Mouse (Mus musculus): ENCODE data around the gene Dap. TPM values are rescaled to one million over a fixed set of nuclear protein-coding genes. Genes with fewer than 3 reads are reported as not detected.

Gene Dap
- polyA plus RNA-seq, 1 experiment = 132 TPM

DNA sequence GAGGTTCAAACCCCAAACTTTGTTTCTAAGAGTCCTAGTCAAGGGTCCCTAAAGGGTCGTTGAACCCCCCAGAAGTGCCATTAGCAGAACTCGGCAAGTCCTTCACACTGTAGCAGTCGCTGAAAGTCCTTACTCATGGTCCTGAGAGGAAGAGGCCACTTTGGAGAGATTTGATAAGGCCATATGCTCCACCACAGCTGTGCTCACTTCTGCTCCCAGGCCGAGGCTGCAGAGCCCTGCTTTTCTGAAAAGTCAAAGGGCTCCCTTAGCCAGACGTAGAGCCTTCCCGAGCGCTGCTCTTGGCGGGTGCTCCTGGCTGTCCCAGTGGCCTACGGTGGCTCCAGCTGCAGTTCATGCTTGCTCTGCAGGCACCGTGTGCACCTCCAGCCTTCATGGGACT lies 49.4 kb downstream of the Dap start:
- H3K4me1 ChIP-seq (ENCODE audit: control insufficient read depth, insufficient read depth, low read length) = no peaks in the 10 kb centered on the region
- no peak overlapping the region for H3K27ac ChIP-seq (ENCODE audit: insufficient read depth, low read depth, low read length)
- no peak for TF ChIP-seq CTCF (IDR thresholded peaks at IDR 0.05; ENCODE audit: low read depth, low read length)
- TF ChIP-seq POLR2A (IDR thresholded peaks at IDR 0.05; ENCODE audit: borderline replicate concordance, low read depth, low read length) = no peak
- H3K4me3 ChIP-seq (ENCODE audit: insufficient read depth, low read length) = no peak overlapping the region

DNA sequence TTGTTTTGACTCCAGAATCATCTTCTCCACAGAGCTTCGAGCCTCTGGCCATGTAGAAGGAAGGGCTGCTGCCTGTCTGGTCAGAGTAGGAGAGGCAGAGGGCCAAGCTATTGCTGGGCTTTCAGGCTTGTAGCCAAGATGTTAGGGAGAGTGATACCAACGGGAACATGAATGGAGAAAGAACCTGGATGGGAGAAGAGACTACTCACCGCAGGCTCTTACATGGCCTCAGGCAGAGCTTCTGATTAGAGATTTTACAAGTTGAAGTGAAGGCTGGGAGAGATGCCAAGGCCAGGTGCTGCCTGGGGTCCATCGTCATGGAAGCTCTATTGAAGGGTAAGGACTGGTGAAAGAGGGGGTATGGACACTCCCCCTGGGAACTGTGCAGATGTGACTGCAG lies 54.0 kb downstream of the Dap start:
- H3K27ac ChIP-seq (ENCODE audit: insufficient read depth, low read depth, low read length) = no peak overlapping the region
- TF ChIP-seq CTCF (IDR thresholded peaks at IDR 0.05; ENCODE audit: low read depth, low read length) = no peak
- TF ChIP-seq POLR2A (IDR thresholded peaks at IDR 0.05; ENCODE audit: borderline replicate concordance, low read depth, low read length) = no peak
- H3K4me3 ChIP-seq (ENCODE audit: insufficient read depth, low read length) = no peak overlapping the region
- H3K4me1 ChIP-seq (ENCODE audit: control insufficient read depth, insufficient read depth, low read length) = no peaks in the 10 kb centered on the region

DNA sequence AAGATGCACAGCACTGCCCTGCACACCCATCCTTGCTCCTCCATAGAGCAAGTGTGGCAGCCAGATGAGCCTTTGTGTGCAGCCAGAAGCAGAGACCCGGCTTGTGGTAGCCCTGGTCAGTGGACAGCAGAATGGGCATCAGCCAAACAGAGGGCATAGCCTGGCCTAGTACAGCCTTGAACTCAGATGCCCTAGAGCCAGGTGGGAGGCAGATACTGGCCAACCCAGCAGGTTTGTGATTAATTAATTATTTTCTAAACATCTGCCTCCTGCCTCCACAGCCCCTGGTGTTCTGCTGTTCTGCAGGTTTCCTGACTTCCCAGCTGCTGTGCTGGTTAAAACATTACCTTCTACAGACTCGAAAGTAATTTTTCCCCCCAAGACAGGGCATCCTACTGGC lies 55.0 kb downstream of the Dap start:
- Histone ChIP-seq H3K27ac (ENCODE audit: insufficient read depth, low read depth, low read length) (no peak overlapping the region), H3K4me1 (ENCODE audit: control insufficient read depth, insufficient read depth, low read length) (no peaks in the 10 kb centered on the region), H3K4me3 (ENCODE audit: insufficient read depth, low read length) (no peak overlapping the region)
- TF ChIP-seq POLR2A (IDR thresholded peaks at IDR 0.05; ENCODE audit: borderline replicate concordance, low read depth, low read length) (no peak), CTCF (IDR thresholded peaks at IDR 0.05; ENCODE audit: low read depth, low read length) (no peak)

DNA sequence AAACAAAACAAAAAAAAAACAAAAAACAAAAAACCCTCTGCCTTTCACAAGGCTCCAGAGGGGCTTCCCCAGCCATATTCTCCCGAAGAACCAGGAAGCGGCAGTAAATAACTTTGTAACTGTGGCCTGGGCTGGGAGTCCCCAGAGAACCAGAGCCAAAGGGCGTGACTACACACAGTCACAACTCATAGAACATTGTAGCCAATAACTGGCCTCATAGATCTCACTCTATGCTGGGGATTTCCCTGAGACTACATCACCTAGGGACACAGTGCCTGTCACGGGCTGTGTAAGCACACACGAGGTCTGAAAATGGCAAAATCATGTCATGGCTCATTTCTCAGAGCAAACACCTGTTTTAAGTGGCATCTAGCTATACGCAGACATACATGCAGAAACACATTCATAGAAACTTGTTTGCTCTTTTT lies 55.5 kb downstream of the Dap start:
- H3K4me3 ChIP-seq (ENCODE audit: insufficient read depth, low read length) = no peak overlapping the region
- H3K27ac ChIP-seq (ENCODE audit: insufficient read depth, low read depth, low read length) = no peak overlapping the region
- H3K4me1 ChIP-seq (ENCODE audit: control insufficient read depth, insufficient read depth, low read length) = no peaks in the 10 kb centered on the region
- TF ChIP-seq CTCF (IDR thresholded peaks at IDR 0.05; ENCODE audit: low read depth, low read length) = no peak
- TF ChIP-seq POLR2A (IDR thresholded peaks at IDR 0.05; ENCODE audit: borderline replicate concordance, low read depth, low read length) = no peak

DNA sequence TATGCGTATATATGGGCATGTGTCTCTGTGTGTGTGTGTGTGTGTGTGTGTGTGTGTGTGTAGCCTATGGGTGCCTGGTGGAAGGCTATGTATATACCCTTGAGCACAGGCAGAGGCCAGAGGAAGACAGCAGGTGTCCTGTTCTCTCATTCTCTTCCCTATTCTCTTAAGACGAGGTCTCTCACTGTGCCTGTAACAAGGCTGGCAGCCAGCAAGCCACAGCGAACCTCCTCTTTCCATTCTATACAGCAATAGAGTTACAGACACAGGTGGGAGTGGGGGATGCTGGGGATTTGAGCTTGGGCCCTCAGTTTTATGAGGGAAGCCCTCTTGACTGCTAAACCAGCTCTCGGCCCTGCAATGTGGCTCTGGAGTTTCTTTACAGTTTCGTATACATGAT lies 55.9 kb downstream of the Dap start:
- TF ChIP-seq POLR2A (IDR thresholded peaks at IDR 0.05; ENCODE audit: borderline replicate concordance, low read depth, low read length) = no peak
- no peak for TF ChIP-seq CTCF (IDR thresholded peaks at IDR 0.05; ENCODE audit: low read depth, low read length)
- no peaks in the 10 kb centered on the region for H3K4me1 ChIP-seq (ENCODE audit: control insufficient read depth, insufficient read depth, low read length)
- H3K27ac ChIP-seq (ENCODE audit: insufficient read depth, low read depth, low read length) = no peak overlapping the region
- no peak overlapping the region for H3K4me3 ChIP-seq (ENCODE audit: insufficient read depth, low read length)

DNA sequence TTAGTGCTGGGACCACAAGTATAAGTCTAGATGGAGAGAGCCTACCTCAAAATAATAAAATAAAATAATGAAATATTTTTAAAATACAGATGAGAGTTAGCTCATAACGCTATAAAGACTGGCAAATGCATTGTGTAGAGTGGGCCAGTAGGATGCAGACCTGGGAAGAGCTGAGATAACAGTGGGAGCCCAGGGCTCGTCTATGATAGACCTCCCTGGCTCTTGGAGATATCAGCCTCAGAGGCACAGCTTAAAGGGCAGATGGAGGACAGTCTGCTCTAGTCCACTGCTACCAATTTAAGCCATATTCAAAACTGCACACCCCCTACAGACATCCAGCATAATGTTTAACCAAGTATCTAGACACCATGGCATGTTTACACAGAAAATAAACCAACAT lies 56.6 kb downstream of the Dap start:
- Histone ChIP-seq H3K4me3 (ENCODE audit: insufficient read depth, low read length) (no peak overlapping the region), H3K27ac (ENCODE audit: insufficient read depth, low read depth, low read length) (no peak overlapping the region), H3K4me1 (ENCODE audit: control insufficient read depth, insufficient read depth, low read length) (no peaks in the 10 kb centered on the region)
- TF ChIP-seq POLR2A (IDR thresholded peaks at IDR 0.05; ENCODE audit: borderline replicate concordance, low read depth, low read length) = no peak
- no peak for TF ChIP-seq CTCF (IDR thresholded peaks at IDR 0.05; ENCODE audit: low read depth, low read length)

DNA sequence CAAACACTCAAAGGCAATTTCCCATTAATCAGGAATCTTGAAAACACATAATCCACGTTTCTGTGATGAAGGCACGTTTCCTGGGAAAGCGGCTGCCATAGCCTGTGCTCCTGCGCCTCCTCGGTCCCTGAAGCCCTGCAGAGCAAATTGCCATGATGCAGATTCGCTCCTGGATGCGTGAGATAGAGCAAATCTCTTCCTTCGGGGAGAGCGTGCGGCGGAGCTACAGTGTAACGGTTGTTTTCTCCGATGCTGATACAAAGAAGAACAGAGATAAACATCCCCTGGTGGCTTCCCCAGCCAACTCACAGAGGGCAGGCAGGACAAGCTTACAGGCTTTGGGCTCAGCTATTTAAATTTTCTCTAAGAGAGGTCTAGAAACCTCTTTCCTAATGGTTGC lies 57.7 kb downstream of the Dap start:
- H3K27ac ChIP-seq (ENCODE audit: insufficient read depth, low read depth, low read length) = no peak overlapping the region
- no peaks in the 10 kb centered on the region for H3K4me1 ChIP-seq (ENCODE audit: control insufficient read depth, insufficient read depth, low read length)
- H3K4me3 ChIP-seq (ENCODE audit: insufficient read depth, low read length) = no peak overlapping the region
- TF ChIP-seq CTCF (IDR thresholded peaks at IDR 0.05; ENCODE audit: low read depth, low read length) = no peak
- no peak for TF ChIP-seq POLR2A (IDR thresholded peaks at IDR 0.05; ENCODE audit: borderline replicate concordance, low read depth, low read length)

DNA sequence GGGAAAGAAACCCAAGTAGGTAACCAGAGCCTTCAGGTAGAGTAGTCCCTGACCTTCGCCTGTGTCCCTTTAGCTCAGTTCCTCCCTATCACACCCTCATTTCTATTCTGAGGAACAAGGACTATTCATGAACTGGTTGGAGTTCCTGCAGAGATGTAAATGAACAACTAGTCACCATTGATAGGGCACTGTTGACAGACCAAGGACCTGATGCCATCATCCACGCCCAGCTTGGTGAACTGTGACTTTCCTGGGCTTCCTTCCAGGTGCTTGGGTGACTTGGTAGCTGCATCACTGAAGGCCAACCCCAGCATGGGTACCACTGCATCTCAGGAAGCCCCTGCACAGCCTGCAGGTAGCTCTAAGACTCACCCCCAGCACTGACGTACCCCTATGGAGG lies 58.2 kb downstream of the Dap start:
- H3K4me1 ChIP-seq (ENCODE audit: control insufficient read depth, insufficient read depth, low read length) = no peaks in the 10 kb centered on the region
- no peak overlapping the region for H3K4me3 ChIP-seq (ENCODE audit: insufficient read depth, low read length)
- H3K27ac ChIP-seq (ENCODE audit: insufficient read depth, low read depth, low read length) = no peak overlapping the region
- TF ChIP-seq POLR2A (IDR thresholded peaks at IDR 0.05; ENCODE audit: borderline replicate concordance, low read depth, low read length) = no peak
- no peak for TF ChIP-seq CTCF (IDR thresholded peaks at IDR 0.05; ENCODE audit: low read depth, low read length)

DNA sequence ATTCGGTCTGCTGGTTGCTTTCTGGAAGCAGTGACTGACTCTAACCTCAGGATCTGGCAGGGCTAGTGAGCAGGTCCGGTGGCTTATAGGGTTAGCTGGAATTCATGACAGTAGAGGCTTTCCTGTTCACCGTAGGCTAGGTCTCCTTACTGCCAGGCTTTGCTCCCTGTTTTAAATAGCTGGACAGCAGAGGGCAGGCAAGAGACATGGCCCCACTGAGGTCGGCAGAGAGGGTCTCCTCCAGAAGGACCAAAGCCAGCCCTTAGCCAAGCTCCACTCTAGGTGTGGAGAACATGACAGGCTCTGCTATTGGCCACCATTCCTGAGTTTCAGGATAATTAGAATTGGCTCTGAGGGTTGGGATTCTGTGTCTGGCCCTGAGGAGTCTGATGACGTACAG lies 60.0 kb downstream of the Dap start:
- TF ChIP-seq POLR2A (IDR thresholded peaks at IDR 0.05; ENCODE audit: borderline replicate concordance, low read depth, low read length) (no peak), CTCF (IDR thresholded peaks at IDR 0.05; ENCODE audit: low read depth, low read length) (no peak)

DNA sequence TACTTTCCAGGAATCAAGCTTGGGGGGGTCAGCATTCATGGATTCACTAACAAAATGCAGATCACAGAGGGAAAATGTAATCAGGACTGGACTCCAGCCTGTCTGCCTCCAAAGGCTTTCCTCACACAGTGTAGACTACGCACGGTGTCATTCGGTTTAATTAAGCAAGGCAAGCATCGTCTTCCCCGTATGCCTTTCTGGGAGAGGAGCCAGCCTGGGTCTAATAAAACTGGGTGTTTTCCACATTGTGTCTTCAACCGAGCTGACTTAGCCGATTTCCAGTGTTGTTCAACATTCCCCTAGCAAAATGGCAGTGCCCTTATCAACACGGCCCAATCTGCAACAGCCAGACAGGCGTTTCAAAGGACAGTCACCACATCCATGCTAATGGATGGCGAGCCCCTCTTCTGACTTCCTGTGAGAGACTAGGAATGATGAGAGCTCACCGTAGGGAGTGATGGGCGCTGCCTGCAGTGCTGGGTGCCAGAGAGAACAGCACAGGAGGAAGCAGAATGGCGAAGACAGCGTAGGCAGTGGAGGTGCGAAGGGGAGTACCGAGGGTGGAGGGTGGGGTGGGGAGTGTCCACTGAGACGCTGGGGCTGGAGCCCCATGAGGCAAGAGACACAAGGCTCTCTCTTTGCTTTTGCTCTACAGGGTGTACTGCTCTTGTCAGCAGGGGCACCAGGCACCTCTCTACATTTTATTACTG lies 61.0 kb downstream of the Dap start:
- H3K4me1 ChIP-seq (ENCODE audit: control insufficient read depth, insufficient read depth, low read length) = no peaks in the 10 kb centered on the region
- H3K27ac ChIP-seq (ENCODE audit: insufficient read depth, low read depth, low read length) = no peak overlapping the region
- H3K4me3 ChIP-seq (ENCODE audit: insufficient read depth, low read length) = no peak overlapping the region
- TF ChIP-seq POLR2A (IDR thresholded peaks at IDR 0.05; ENCODE audit: borderline replicate concordance, low read depth, low read length) = no peak
- TF ChIP-seq CTCF (IDR thresholded peaks at IDR 0.05; ENCODE audit: low read depth, low read length) = no peak

More for the DNA sequence above, 60.0 kb downstream of the Dap start:
- Histone ChIP-seq H3K27ac (ENCODE audit: insufficient read depth, low read depth, low read length) (no peak overlapping the region), H3K4me1 (ENCODE audit: control insufficient read depth, insufficient read depth, low read length) (no peaks in the 10 kb centered on the region), H3K4me3 (ENCODE audit: insufficient read depth, low read length) (no peak overlapping the region)
